Mouse (Mus musculus) cortical plate, adult 2 months (tissue): Measurements from ENCODE around the gene Stk35.

Source experiments
- CTCF ChIP-seq: fragments of 200-500 bp; IDR thresholded peaks from 2 replicates; pipeline ENCODE4 v1.5.1; 2011; ENCODE audit warnings: mild to moderate bottlenecking, control low read depth, low read length; ENCODE audit not compliant: insufficient read depth; ENCODE audit errors: extremely low read depth
- POLR2A ChIP-seq: fragments of 200-500 bp; IDR thresholded peaks from 2 replicates; pipeline ENCODE4 v1.6.1; 2011; ENCODE audit warnings: mild to moderate bottlenecking, low read length, control low read depth; ENCODE audit not compliant: insufficient read depth; ENCODE audit errors: extremely low read depth

DNA sequence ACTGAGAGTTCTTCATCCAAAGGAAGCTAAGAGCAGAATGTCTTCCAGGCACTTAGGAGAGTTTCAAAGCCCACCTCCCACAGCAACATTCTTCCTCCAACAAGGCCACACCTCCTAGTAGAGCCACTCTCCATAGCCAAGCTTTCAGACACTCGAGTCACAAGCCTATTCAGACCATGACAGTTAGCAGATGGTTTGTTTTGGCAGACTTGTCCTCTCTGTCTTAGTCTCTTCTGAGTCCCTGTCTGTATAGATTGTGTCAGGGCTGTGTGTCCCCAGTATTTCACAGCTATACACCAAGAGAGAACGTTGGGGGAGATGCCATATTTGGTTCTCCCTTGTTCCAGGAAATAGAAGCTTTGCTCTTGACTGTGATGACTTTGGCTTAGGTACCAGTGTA is 14.8 kb downstream of the Stk35 start:
- TF ChIP-seq POLR2A (no peak), CTCF (no peak)
